In the genomic region with DNA sequence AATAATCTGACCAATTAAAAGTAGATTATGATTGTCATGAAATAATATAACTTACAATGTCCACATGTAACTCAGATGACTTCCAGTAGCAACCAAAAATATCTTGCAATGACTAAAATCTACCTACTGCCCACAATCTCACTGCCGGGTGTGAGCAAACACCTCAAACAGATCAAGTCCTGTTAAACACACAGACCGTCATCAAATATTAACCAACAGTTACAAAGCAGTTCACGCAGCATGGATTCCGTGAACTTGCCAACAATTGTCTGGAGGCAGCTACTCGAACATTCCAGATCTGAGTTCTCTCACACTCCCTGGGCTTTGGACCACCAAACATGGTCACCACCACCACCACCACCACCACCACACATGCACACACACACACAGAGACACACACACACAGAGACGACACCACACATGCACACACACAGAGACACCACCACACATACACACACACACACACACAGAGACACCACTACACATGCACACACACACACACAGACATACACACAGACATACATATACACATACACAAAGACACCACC, we compare ENCODE assay signal across 22 mouse cellular contexts. TPM values are rescaled to one million over a fixed set of nuclear protein-coding genes. Genes with fewer than 3 reads are reported as not detected.
DNase-seq lines count a peak whose midpoint lies in the region; ATAC-seq and TF ChIP-seq lines count a peak whose summit lies in the region.
"Had no signal": no experiment of that assay in that cellular context is flagged by ENCODE, and none has a peak within 500 bp of the region (broad histone marks: within the 10 kb centered on the region; RNA-seq: fewer than 3 reads in every experiment).

No protein-coding gene starts in this region.

- TF ChIP-seq CTCF in lung, postnatal 0 days (IDR thresholded peaks at IDR 0.05): no peak
- TF ChIP-seq CTCF in intestine, postnatal 0 days (IDR thresholded peaks at IDR 0.05; ENCODE audit: low read depth): no peak

- H3K4me3 ChIP-seq in kidney, embryonic 16.5 days (ENCODE audit: low read length): no peak overlapping the region
- H3K4me3 ChIP-seq in lung, postnatal 0 days (ENCODE audit: low read depth, low read length): no peak overlapping the region
- no peak overlapping the region for H3K4me3 ChIP-seq in intestine, postnatal 0 days (ENCODE audit: low read depth, low read length)
- no peak overlapping the region for H3K4me3 ChIP-seq in stomach, embryonic 15.5 days (replicated peaks)
- H3K4me3 ChIP-seq: forebrain, embryonic 13.5 days; heart, embryonic 13.5 days; limb, embryonic 15.5 days had no signal

- H3K36me3 ChIP-seq in kidney, embryonic 16.5 days (ENCODE audit: insufficient read depth, low read length): no peaks in the 10 kb centered on the region
- no peaks in the 10 kb centered on the region for H3K36me3 ChIP-seq in lung, postnatal 0 days (ENCODE audit: insufficient read depth, low read length)
- H3K36me3 ChIP-seq in intestine, postnatal 0 days (ENCODE audit: control insufficient read depth, insufficient read depth): 0 out of 2 replicates have a peak, but pooled peaks cover 4% of the 10 kb centered on the region
- no peaks in the 10 kb centered on the region for H3K36me3 ChIP-seq in stomach, embryonic 15.5 days
- H3K36me3 ChIP-seq: limb, embryonic 15.5 days had no signal

- WGBS in kidney, embryonic 16.5 days: 67% methylated on average over 6 of the region's 6 CpGs
- 47% methylated on average over 6 of the region's 6 CpGs for WGBS in lung, postnatal 0 days
- 42% methylated on average over 6 of the region's 6 CpGs for whole genome bisulfite sequencing in intestine, postnatal 0 days
- 66% methylated on average over 6 of the region's 6 CpGs for WGBS in stomach, embryonic 15.5 days

- no peaks in the 10 kb centered on the region for H3K9me3 ChIP-seq in kidney, embryonic 16.5 days (ENCODE audit: low read length)
- no peaks in the 10 kb centered on the region for H3K9me3 ChIP-seq in lung, postnatal 0 days (ENCODE audit: low read length)
- no peaks in the 10 kb centered on the region for H3K9me3 ChIP-seq in intestine, postnatal 0 days (ENCODE audit: control insufficient read depth)
- H3K9me3 ChIP-seq in stomach, embryonic 15.5 days: no peaks in the 10 kb centered on the region
- H3K9me3 ChIP-seq: forebrain, embryonic 13.5 days; heart, embryonic 13.5 days; limb, embryonic 15.5 days had no signal

- no peak for TF ChIP-seq EP300 in lung, postnatal 0 days (IDR thresholded peaks at IDR 0.05)

- 0 out of 2 replicates have a peak, but pooled peaks have one; percentile 12 for ATAC-seq in kidney, embryonic 16.5 days (ENCODE audit: low FRiP score, low TSS enrichment)
- ATAC-seq in lung, postnatal 0 days: peak; percentile 68
- ATAC-seq in intestine, postnatal 0 days: peak; percentile 46
- peak; percentile 66; the same call in 1 of the 2 replicates for ATAC-seq in stomach, embryonic 15.5 days (ENCODE audit: insufficient read depth, low FRiP score, low read depth)
- ATAC-seq: forebrain, embryonic 13.5 days; hindbrain, embryonic 16.5 days; Patski had no signal

- no peak overlapping the region for H3K9ac ChIP-seq in kidney, embryonic 16.5 days (replicated peaks; ENCODE audit: low read length)
- H3K9ac ChIP-seq in lung, postnatal 0 days (replicated peaks; ENCODE audit: low read depth): no peak overlapping the region
- no peak overlapping the region for H3K9ac ChIP-seq in intestine, postnatal 0 days (ENCODE audit: low read depth, low read length)
- H3K9ac ChIP-seq in stomach, embryonic 15.5 days: no peak overlapping the region
- H3K9ac ChIP-seq: forebrain, embryonic 13.5 days; heart, embryonic 13.5 days; limb, embryonic 15.5 days had no signal

- no peaks in the 10 kb centered on the region for H3K27me3 ChIP-seq in kidney, embryonic 16.5 days (ENCODE audit: insufficient read depth, low read length)
- no peaks in the 10 kb centered on the region for H3K27me3 ChIP-seq in lung, postnatal 0 days (replicated peaks; ENCODE audit: insufficient read depth, low read length)
- H3K27me3 ChIP-seq in intestine, postnatal 0 days (replicated peaks; ENCODE audit: control insufficient read depth, insufficient read depth, low read length): no peaks in the 10 kb centered on the region
- no peaks in the 10 kb centered on the region for H3K27me3 ChIP-seq in stomach, embryonic 15.5 days (replicated peaks)
- H3K27me3 ChIP-seq: forebrain, embryonic 13.5 days; heart, embryonic 13.5 days; limb, embryonic 15.5 days; Patski had no signal

- H3K27ac ChIP-seq in kidney, embryonic 16.5 days (ENCODE audit: low read length): no peak overlapping the region
- H3K27ac ChIP-seq in lung, postnatal 0 days (ENCODE audit: low read length): no peak overlapping the region
- no peak overlapping the region for H3K27ac ChIP-seq in intestine, postnatal 0 days (ENCODE audit: low read depth, low read length)
- H3K27ac ChIP-seq in stomach, embryonic 15.5 days: 0 out of 2 replicates have a peak overlapping the region, but pooled peaks have one; percentile 51
- H3K27ac ChIP-seq: forebrain, embryonic 13.5 days; heart, embryonic 13.5 days; limb, embryonic 15.5 days had no signal

- H3K4me2 ChIP-seq in kidney, embryonic 16.5 days (replicated peaks; ENCODE audit: low read depth, low read length): no peak overlapping the region
- H3K4me2 ChIP-seq in lung, postnatal 0 days (replicated peaks; ENCODE audit: low read depth, low read length): no peak overlapping the region
- no peak overlapping the region for H3K4me2 ChIP-seq in intestine, postnatal 0 days (replicated peaks; ENCODE audit: low read depth)
- no peak overlapping the region for H3K4me2 ChIP-seq in stomach, embryonic 15.5 days
- H3K4me2 ChIP-seq: forebrain, embryonic 13.5 days; heart, embryonic 13.5 days; limb, embryonic 15.5 days; midbrain, embryonic 11.5 days had no signal

- DNase-seq in kidney, adult 8-10 months: no peak
- DNase-seq in lung, postnatal 0 days (ENCODE audit: low spot score): peak; percentile 76
- DNase-seq in lung, adult 18-20 months: no peak
- DNase-seq in urinary bladder, postnatal 25 days (ENCODE audit: low spot score): no peak
- DNase-seq in spleen, postnatal 10 days (ENCODE audit: low spot score in 2 of 2): no peak
- DNase-seq: adrenal gland, postnatal 25 days; cerebellum, adult 18-20 months; cerebellum, postnatal 36 days; gastrocnemius, postnatal 36 days; heart, postnatal 36 days; right cerebral cortex, postnatal 25 days; thymus, adult 2 months had no signal

- no peaks in the 10 kb centered on the region for H3K4me1 ChIP-seq in kidney, embryonic 16.5 days (ENCODE audit: insufficient read depth, low read length)
- H3K4me1 ChIP-seq in lung, postnatal 0 days (ENCODE audit: insufficient read depth, low read depth, low read length): no peaks in the 10 kb centered on the region
- H3K4me1 ChIP-seq in intestine, postnatal 0 days (replicated peaks; ENCODE audit: control insufficient read depth, insufficient read depth, low read length): no peaks in the 10 kb centered on the region
- H3K4me1 ChIP-seq in stomach, embryonic 15.5 days: no peaks in the 10 kb centered on the region
- H3K4me1 ChIP-seq: forebrain, embryonic 13.5 days; limb, embryonic 15.5 days had no signal

RNA-seq across cellular contexts. Expression of a gene that starts 20.9 kb away (rescaled TPM):
- 9.0 and 10.5 TPM in 2 replicates for polyA plus RNA-seq in kidney, embryonic 16.5 days (2015; fragmentation: Nextera tagmentation; extraction: Ambion mirVana)
- 20.1 and 22.1 TPM in 2 replicates for polyA plus RNA-seq in lung, postnatal 0 days (2015; fragmentation: Nextera tagmentation; extraction: Ambion mirVana)
- polyA plus RNA-seq in intestine, postnatal 0 days (2015; fragmentation: Nextera tagmentation; extraction: Ambion mirVana): 48.6 and 56.7 TPM in 2 replicates
- 8.4 and 13.7 TPM in 2 replicates for polyA plus RNA-seq in stomach, embryonic 15.5 days (2015; fragmentation: Nextera tagmentation; extraction: Ambion mirVana)
- polyA plus RNA-seq: forebrain, embryonic 13.5 days; midbrain, embryonic 11.5 days; neural tube, embryonic 14.5 days had no signal

Comparison
In these comparisons a context has a peak if more than half of its experiments do, and no peak if none do; other contexts are left out.
1. ATAC-seq: peak in every context shown above with its lines; median percentile 68 in lung, postnatal 0 days; 66 in stomach, embryonic 15.5 days; 46 in intestine, postnatal 0 days; 12 in kidney, embryonic 16.5 days.